Mouse (Mus musculus): Measurements from ENCODE around the gene Erc1.

GRCm38 (mm10) chr6:119572296-119572695 is 275.7 kb downstream of the Erc1 start:
- TF ChIP-seq CTCF (IDR thresholded peaks at IDR 0.05; ENCODE audit: low read depth) (no peak), EP300 (optimal IDR thresholded peaks at IDR 0.05) (no peak)

Data from stomach, postnatal 0 days (tissue).